Mouse (Mus musculus): ENCODE measurements around the gene Inhbe. TPM values are rescaled to one million over a fixed set of nuclear protein-coding genes. Genes with fewer than 3 reads are reported as not detected.

The Inhbe gene
- total and polyA plus RNA-seq, 2 experiments from 2014 or later = not detected

- Histone ChIP-seq H3K27me3 (ENCODE audit: control insufficient read depth, insufficient read depth, low read length) (peaks cover 30% of the 10 kb centered on the region), H3K4me3 (ENCODE audit: low read depth, low read length) (no peak overlapping the region), H3K36me3 (replicated peaks; ENCODE audit: control insufficient read depth, insufficient read depth, low read length) (no peaks in the 10 kb centered on the region), H3K4me2 (ENCODE audit: low read depth, low read length) (no peak overlapping the region), H3K9ac (replicated peaks; ENCODE audit: low read depth, low read length) (no peak overlapping the region), H3K27ac (ENCODE audit: low read depth) (no peak overlapping the region), H3K4me1 (ENCODE audit: control insufficient read depth, insufficient read depth) (peaks cover 3% of the 10 kb centered on the region; the same call in 1 of the 2 replicates), H3K9me3 (replicated peaks; ENCODE audit: control insufficient read depth, low read length) (no peaks in the 10 kb centered on the region)
- WGBS = 66% methylated on average over 3 of the region's 3 CpGs
- DNase-seq (ENCODE audit: low spot score) (no peak), ATAC-seq (ENCODE audit: insufficient read depth, low read depth) (no peak)
- TF ChIP-seq CTCF (IDR thresholded peaks at IDR 0.05; ENCODE audit: low read depth) = no peak
- TF ChIP-seq EP300 (IDR thresholded peaks at IDR 0.05; ENCODE audit: low read depth) = no peak
Measured at GRCm38 (mm10) chr10:127343029-127343428, 11.2 kb downstream of the Inhbe start.

- ATAC-seq (ENCODE audit: insufficient read depth, low read depth) (peak; percentile 45; the same call in 1 of the 2 replicates), DNase-seq (ENCODE audit: low spot score) (peak; percentile 82)
- peaks cover 3% of the 10 kb centered on the region; the same call in 1 of the 2 replicates for H3K4me1 ChIP-seq (ENCODE audit: control insufficient read depth, insufficient read depth)
- H3K4me2 ChIP-seq (ENCODE audit: low read depth, low read length) = peak within 1 kb of the TSS; percentile 78
- no peaks in the 10 kb centered on the region for H3K9me3 ChIP-seq (replicated peaks; ENCODE audit: control insufficient read depth, low read length)
- H3K27ac ChIP-seq (ENCODE audit: low read depth) = no peak within 1 kb of the TSS
- H3K9ac ChIP-seq (replicated peaks; ENCODE audit: low read depth, low read length) = 0 out of 2 replicates have a peak within 1 kb of the TSS, but pooled peaks have one; percentile 8
- H3K36me3 ChIP-seq (replicated peaks; ENCODE audit: control insufficient read depth, insufficient read depth, low read length) = no peaks in the 10 kb centered on the region
- under 1% methylated on average over 29 of the region's 29 CpGs for WGBS
- H3K4me3 ChIP-seq (ENCODE audit: low read depth, low read length) = peak within 1 kb of the TSS; percentile 46
- H3K27me3 ChIP-seq (ENCODE audit: control insufficient read depth, insufficient read depth, low read length) = peaks cover 30% of the 10 kb centered on the region
- TF ChIP-seq EP300 (IDR thresholded peaks at IDR 0.05; ENCODE audit: low read depth) (no peak), CTCF (IDR thresholded peaks at IDR 0.05; ENCODE audit: low read depth) (peak; percentile 94)
Measured at GRCm38 (mm10) chr10:127341891-127342639, 12.1 kb downstream of the Inhbe start, which contains the start of gene Gli1. Gene Gli1 (minus strand): TSS chr10:127341974.

- Histone ChIP-seq H3K9me3 (replicated peaks; ENCODE audit: control insufficient read depth, low read length) (no peaks in the 10 kb centered on the region), H3K4me2 (ENCODE audit: low read depth, low read length) (peak overlapping the region; percentile 77), H3K27me3 (ENCODE audit: control insufficient read depth, insufficient read depth, low read length) (peaks cover 34% of the 10 kb centered on the region), H3K36me3 (replicated peaks; ENCODE audit: control insufficient read depth, insufficient read depth, low read length) (no peaks in the 10 kb centered on the region), H3K4me3 (ENCODE audit: low read depth, low read length) (peak overlapping the region; percentile 46), H3K9ac (replicated peaks; ENCODE audit: low read depth, low read length) (0 out of 2 replicates have a peak overlapping the region, but pooled peaks have one; percentile 8), H3K27ac (ENCODE audit: low read depth) (no peak overlapping the region), H3K4me1 (ENCODE audit: control insufficient read depth, insufficient read depth) (peaks cover 3% of the 10 kb centered on the region; the same call in 1 of the 2 replicates)
- DNase-seq (ENCODE audit: low spot score) (no peak), ATAC-seq (ENCODE audit: insufficient read depth, low read depth) (no peak)
- 0% methylated on average over 4 of the region's 11 CpGs for WGBS
- no peak for TF ChIP-seq CTCF (IDR thresholded peaks at IDR 0.05; ENCODE audit: low read depth)
- TF ChIP-seq EP300 (IDR thresholded peaks at IDR 0.05; ENCODE audit: low read depth) = no peak
Measured at GRCm38 (mm10) chr10:127341360-127341690, 12.9 kb downstream of the Inhbe start.

- H3K4me3 ChIP-seq (ENCODE audit: low read depth, low read length) = peak overlapping the region; percentile 46
- H3K27me3 ChIP-seq (ENCODE audit: control insufficient read depth, insufficient read depth, low read length) = peaks cover 34% of the 10 kb centered on the region
- WGBS = 3% methylated on average over 27 of the region's 27 CpGs
- no peaks in the 10 kb centered on the region for H3K9me3 ChIP-seq (replicated peaks; ENCODE audit: control insufficient read depth, low read length)
- DNase-seq (ENCODE audit: low spot score) = no peak
- H3K4me1 ChIP-seq (ENCODE audit: control insufficient read depth, insufficient read depth) = peaks cover 3% of the 10 kb centered on the region; the same call in 1 of the 2 replicates
- 0 out of 2 replicates have a peak overlapping the region, but pooled peaks have one; percentile 8 for H3K9ac ChIP-seq (replicated peaks; ENCODE audit: low read depth, low read length)
- no peak for ATAC-seq (ENCODE audit: insufficient read depth, low read depth)
- H3K27ac ChIP-seq (ENCODE audit: low read depth) = no peak overlapping the region
- TF ChIP-seq EP300 (IDR thresholded peaks at IDR 0.05; ENCODE audit: low read depth) = no peak
- peak overlapping the region; percentile 78 for H3K4me2 ChIP-seq (ENCODE audit: low read depth, low read length)
- no peaks in the 10 kb centered on the region for H3K36me3 ChIP-seq (replicated peaks; ENCODE audit: control insufficient read depth, insufficient read depth, low read length)
Measured at GRCm38 (mm10) chr10:127340577-127341359, 13.4 kb downstream of the Inhbe start.

GRCm38 (mm10) chr10:127339683-127340576, 14.3 kb downstream of the Inhbe start:
- peaks cover 34% of the 10 kb centered on the region for H3K27me3 ChIP-seq (ENCODE audit: control insufficient read depth, insufficient read depth, low read length)
- peak overlapping the region; percentile 41; the same call in 1 of the 2 replicates for H3K27ac ChIP-seq (ENCODE audit: low read depth)
- no peaks in the 10 kb centered on the region for H3K9me3 ChIP-seq (replicated peaks; ENCODE audit: control insufficient read depth, low read length)
- H3K4me3 ChIP-seq (ENCODE audit: low read depth, low read length) = peak overlapping the region; percentile 46
- H3K9ac ChIP-seq (replicated peaks; ENCODE audit: low read depth, low read length) = peak overlapping the region; percentile 21; the same call in 1 of the 2 replicates
- TF ChIP-seq EP300 (IDR thresholded peaks at IDR 0.05; ENCODE audit: low read depth) (no peak), CTCF (IDR thresholded peaks at IDR 0.05; ENCODE audit: low read depth) (no peak)
- peak overlapping the region; percentile 78 for H3K4me2 ChIP-seq (ENCODE audit: low read depth, low read length)
- DNase-seq (ENCODE audit: low spot score) = no peak
- WGBS = under 1% methylated on average over 40 of the region's 42 CpGs
- peaks cover 3% of the 10 kb centered on the region; the same call in 1 of the 2 replicates for H3K4me1 ChIP-seq (ENCODE audit: control insufficient read depth, insufficient read depth)
- H3K36me3 ChIP-seq (replicated peaks; ENCODE audit: control insufficient read depth, insufficient read depth, low read length) = no peaks in the 10 kb centered on the region
- ATAC-seq (ENCODE audit: insufficient read depth, low read depth) = 0 out of 2 replicates have a peak, but pooled peaks have one; percentile 10

Measured in heart, postnatal 0 days (tissue).